Mouse (Mus musculus): ENCODE measurements around the gene Tex19.1. TPM values are rescaled to one million over a fixed set of nuclear protein-coding genes. Genes with fewer than 3 reads are reported as not detected.

Tex19.1 gene
- total and polyA plus RNA-seq, 3 experiments, result not detected

DNA sequence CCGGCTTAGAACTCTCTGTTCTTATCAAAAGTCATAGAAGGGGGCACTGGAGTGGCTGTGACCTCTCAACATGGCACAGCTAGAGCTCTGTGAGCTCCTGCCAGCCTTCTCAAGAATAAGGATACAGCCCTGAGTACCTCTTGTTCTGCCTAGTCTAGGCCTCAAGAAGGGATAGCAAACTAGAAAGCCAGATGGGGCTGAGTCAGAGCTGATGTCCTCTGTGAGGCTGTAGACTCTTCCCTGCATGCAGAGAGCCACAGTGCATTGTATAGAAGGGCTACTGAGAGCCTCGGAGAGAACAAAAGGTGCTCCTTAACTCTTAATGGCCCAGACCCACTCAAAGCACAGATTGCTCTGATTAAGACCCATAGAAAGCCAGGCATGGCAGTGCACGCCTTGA is 28.3 kb downstream of the Tex19.1 start:
- peaks cover 26% of the 10 kb centered on the region for H3K27me3 ChIP-seq (ENCODE audit: insufficient read depth, low read length)
- no peak overlapping the region for H3K4me3 ChIP-seq (ENCODE audit: low read depth, low read length)
- DNase-seq (ENCODE audit: low spot score) (no peak), ATAC-seq (ENCODE audit: extremely low read depth, insufficient number of reproducible peaks, low FRiP score, poor library complexity, severe bottlenecking) (no peak)
- no peaks in the 10 kb centered on the region for H3K4me1 ChIP-seq (ENCODE audit: insufficient read depth, low read depth, low read length)
- TF ChIP-seq GATA1 (IDR thresholded peaks at IDR 0.05; ENCODE audit: borderline replicate concordance, low read length) (no peak), POLR2AphosphoS5 (IDR thresholded peaks at IDR 0.05; ENCODE audit: insufficient replicate concordance, low read depth, low read length) (no peak), CTCF (IDR thresholded peaks at IDR 0.05; ENCODE audit: low read depth, low read length) (no peak), GATA2 (IDR thresholded peaks at IDR 0.05; ENCODE audit: borderline replicate concordance, low read depth, low read length) (no peak), TAL1 (conservative IDR thresholded peaks at IDR 0.05; ENCODE audit: low read depth, low read length) (no peak)
- no peaks in the 10 kb centered on the region for H3K9me3 ChIP-seq (replicated peaks)
- no peaks in the 10 kb centered on the region for H3K36me3 ChIP-seq (replicated peaks)

DNA sequence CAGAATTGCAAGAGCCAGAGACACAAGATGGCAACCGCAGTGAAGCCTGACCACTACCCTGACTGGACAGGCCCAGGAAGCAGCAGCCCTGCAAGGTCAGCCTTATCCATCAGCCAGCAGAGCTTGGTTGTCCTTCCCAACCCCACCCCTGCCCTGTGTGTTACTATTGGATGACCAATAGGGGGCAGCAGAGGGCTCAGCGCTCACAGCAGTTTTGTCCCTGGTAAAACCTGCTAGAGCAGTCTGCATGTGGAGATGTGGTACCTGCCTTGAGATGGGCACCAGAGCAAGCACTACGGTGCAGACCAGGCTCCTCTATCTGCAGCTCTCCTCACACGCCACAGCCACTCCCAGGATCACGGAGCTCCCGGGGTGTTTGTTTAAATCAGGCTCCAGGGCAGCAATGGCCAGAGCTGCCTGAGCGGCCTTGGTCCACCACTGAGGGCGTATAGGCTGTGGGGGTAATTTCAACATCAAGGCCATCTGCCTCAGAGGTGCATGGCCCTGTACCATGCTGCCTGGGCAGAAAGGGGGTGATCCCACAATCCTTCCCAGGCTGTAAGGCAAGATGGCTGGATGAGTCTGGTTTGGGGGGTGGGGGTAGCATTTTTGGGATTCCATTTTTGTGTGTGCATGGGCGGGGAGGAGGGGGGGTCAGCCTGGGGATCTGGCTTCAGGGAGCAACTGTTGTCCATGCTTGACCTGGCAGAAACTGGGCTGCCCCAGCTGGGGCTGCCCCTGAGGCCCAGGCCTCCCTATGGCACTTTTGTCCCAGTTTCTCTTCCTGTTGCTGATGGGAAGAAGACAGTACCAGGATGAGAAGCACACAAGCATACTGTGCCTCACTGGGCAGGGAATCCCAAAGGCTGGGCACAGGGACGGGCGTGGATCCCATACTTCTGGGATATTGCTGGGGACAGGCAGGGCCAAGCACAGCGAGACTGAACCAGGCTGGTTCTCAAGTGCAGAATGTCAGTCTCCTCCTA is 30.6 kb downstream of the Tex19.1 start:
- 0 out of 2 replicates have a peak, but pooled peaks have one; percentile 22 for ATAC-seq (ENCODE audit: extremely low read depth, insufficient number of reproducible peaks, low FRiP score, poor library complexity, severe bottlenecking)
- DNase-seq (ENCODE audit: low spot score), result peak; percentile 31
- Histone ChIP-seq H3K36me3 (replicated peaks) (peaks cover 7% of the 10 kb centered on the region), H3K9me3 (replicated peaks) (no peaks in the 10 kb centered on the region), H3K27me3 (ENCODE audit: insufficient read depth, low read length) (peaks cover 18% of the 10 kb centered on the region), H3K4me1 (ENCODE audit: insufficient read depth, low read depth, low read length) (no peaks in the 10 kb centered on the region), H3K4me3 (ENCODE audit: low read depth, low read length) (no peak overlapping the region)
- TF ChIP-seq GATA1 (IDR thresholded peaks at IDR 0.05; ENCODE audit: borderline replicate concordance, low read length) (no peak), GATA2 (IDR thresholded peaks at IDR 0.05; ENCODE audit: borderline replicate concordance, low read depth, low read length) (no peak), CTCF (IDR thresholded peaks at IDR 0.05; ENCODE audit: low read depth, low read length) (peak; percentile 94), TAL1 (conservative IDR thresholded peaks at IDR 0.05; ENCODE audit: low read depth, low read length) (no peak), POLR2AphosphoS5 (IDR thresholded peaks at IDR 0.05; ENCODE audit: insufficient replicate concordance, low read depth, low read length) (no peak)

DNA sequence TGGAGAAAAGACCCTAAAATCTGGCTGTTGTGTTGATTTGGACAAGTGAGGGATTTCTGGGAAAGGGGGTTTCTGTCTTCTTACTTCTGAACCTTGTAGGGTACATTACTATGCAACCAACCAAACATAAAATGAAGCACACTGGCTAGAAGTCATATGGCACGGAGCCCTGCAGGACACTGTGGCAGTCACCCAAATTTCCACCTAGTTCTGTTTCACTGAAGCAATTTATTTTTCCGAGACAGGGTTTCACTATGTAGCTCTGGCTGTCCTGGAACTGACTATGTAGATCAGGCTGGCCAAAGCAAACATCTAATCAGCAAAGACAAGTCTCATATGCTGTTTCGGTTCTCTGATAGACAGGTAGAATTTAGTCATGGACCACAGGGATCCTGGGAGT is 43.7 kb downstream of the Tex19.1 start:
- ATAC-seq (ENCODE audit: extremely low read depth, insufficient number of reproducible peaks, low FRiP score, poor library complexity, severe bottlenecking) (no peak), DNase-seq (ENCODE audit: low spot score) (no peak)
- Histone ChIP-seq H3K4me3 (ENCODE audit: low read depth, low read length) (no peak overlapping the region), H3K9me3 (replicated peaks) (no peaks in the 10 kb centered on the region), H3K4me1 (ENCODE audit: insufficient read depth, low read depth, low read length) (no peaks in the 10 kb centered on the region), H3K36me3 (replicated peaks) (peaks cover 2% of the 10 kb centered on the region), H3K27me3 (ENCODE audit: insufficient read depth, low read length) (no peaks in the 10 kb centered on the region; the same call in 1 of the 2 replicates)
- TF ChIP-seq CTCF (IDR thresholded peaks at IDR 0.05; ENCODE audit: low read depth, low read length), result no peak
- TF ChIP-seq GATA1 (IDR thresholded peaks at IDR 0.05; ENCODE audit: borderline replicate concordance, low read length), result no peak
- no peak for TF ChIP-seq GATA2 (IDR thresholded peaks at IDR 0.05; ENCODE audit: borderline replicate concordance, low read depth, low read length)
- TF ChIP-seq POLR2AphosphoS5 (IDR thresholded peaks at IDR 0.05; ENCODE audit: insufficient replicate concordance, low read depth, low read length), result no peak
- no peak for TF ChIP-seq TAL1 (conservative IDR thresholded peaks at IDR 0.05; ENCODE audit: low read depth, low read length)

DNA sequence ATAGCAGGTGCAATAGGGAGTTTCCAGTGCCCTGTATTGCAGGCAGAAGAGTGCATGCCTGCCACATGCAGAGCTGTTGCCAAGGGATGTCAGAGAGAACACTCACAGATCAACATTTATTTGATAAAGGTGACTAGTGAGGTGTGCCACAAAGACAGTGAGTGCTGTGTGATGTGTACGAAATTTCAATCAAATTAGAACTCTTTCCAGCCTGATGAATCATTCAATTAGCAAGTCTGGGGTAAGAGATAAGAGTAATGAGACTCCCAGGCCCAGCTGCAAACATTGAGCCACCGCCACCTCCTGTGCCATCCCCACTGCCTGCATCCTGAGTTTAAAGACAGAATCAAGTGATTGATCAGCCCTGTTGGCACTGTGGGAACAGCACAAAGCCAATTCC is 46.8 kb downstream of the Tex19.1 start:
- DNase-seq (ENCODE audit: low spot score), result no peak
- Histone ChIP-seq H3K4me3 (ENCODE audit: low read depth, low read length) (no peak overlapping the region), H3K36me3 (replicated peaks) (peaks cover 9% of the 10 kb centered on the region), H3K9me3 (replicated peaks) (no peaks in the 10 kb centered on the region), H3K27me3 (ENCODE audit: insufficient read depth, low read length) (no peaks in the 10 kb centered on the region; the same call in 1 of the 2 replicates), H3K4me1 (ENCODE audit: insufficient read depth, low read depth, low read length) (no peaks in the 10 kb centered on the region)
- no peak for TF ChIP-seq GATA1 (IDR thresholded peaks at IDR 0.05; ENCODE audit: borderline replicate concordance, low read length)
- TF ChIP-seq TAL1 (conservative IDR thresholded peaks at IDR 0.05; ENCODE audit: low read depth, low read length), result no peak
- TF ChIP-seq GATA2 (IDR thresholded peaks at IDR 0.05; ENCODE audit: borderline replicate concordance, low read depth, low read length), result no peak
- no peak for TF ChIP-seq POLR2AphosphoS5 (IDR thresholded peaks at IDR 0.05; ENCODE audit: insufficient replicate concordance, low read depth, low read length)
- no peak for TF ChIP-seq CTCF (IDR thresholded peaks at IDR 0.05; ENCODE audit: low read depth, low read length)
- ATAC-seq (ENCODE audit: extremely low read depth, insufficient number of reproducible peaks, low FRiP score, poor library complexity, severe bottlenecking), result no peak

DNA sequence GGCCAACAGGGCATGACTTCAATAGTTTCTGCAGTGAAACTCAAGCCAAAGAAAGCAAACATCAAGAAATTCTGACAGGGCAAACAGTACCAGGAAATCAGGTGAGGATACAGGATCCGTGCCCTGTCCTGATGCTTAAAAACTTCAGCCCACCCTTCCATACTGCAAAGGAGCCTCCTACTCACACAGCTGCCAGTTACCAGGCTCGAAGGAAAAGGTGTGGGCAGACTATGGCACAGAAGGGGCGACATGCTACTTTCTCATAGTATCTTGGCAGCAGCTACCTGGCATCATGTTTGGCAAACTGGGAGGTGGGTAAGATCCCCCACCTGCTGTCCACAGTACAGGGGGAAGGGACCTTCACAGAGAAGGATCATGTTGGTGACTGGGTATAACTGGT is 47.5 kb downstream of the Tex19.1 start:
- no peak overlapping the region for H3K4me3 ChIP-seq (ENCODE audit: low read depth, low read length)
- no peaks in the 10 kb centered on the region; the same call in 1 of the 2 replicates for H3K27me3 ChIP-seq (ENCODE audit: insufficient read depth, low read length)
- H3K9me3 ChIP-seq (replicated peaks), result no peaks in the 10 kb centered on the region
- ATAC-seq (ENCODE audit: extremely low read depth, insufficient number of reproducible peaks, low FRiP score, poor library complexity, severe bottlenecking) (no peak), DNase-seq (ENCODE audit: low spot score) (no peak)
- H3K36me3 ChIP-seq (replicated peaks), result peaks cover 9% of the 10 kb centered on the region
- no peak for TF ChIP-seq GATA2 (IDR thresholded peaks at IDR 0.05; ENCODE audit: borderline replicate concordance, low read depth, low read length)
- TF ChIP-seq POLR2AphosphoS5 (IDR thresholded peaks at IDR 0.05; ENCODE audit: insufficient replicate concordance, low read depth, low read length), result no peak
- no peak for TF ChIP-seq GATA1 (IDR thresholded peaks at IDR 0.05; ENCODE audit: borderline replicate concordance, low read length)
- no peak for TF ChIP-seq CTCF (IDR thresholded peaks at IDR 0.05; ENCODE audit: low read depth, low read length)
- no peak for TF ChIP-seq TAL1 (conservative IDR thresholded peaks at IDR 0.05; ENCODE audit: low read depth, low read length)
- no peaks in the 10 kb centered on the region for H3K4me1 ChIP-seq (ENCODE audit: insufficient read depth, low read depth, low read length)

Other genes with a start within 250 kb of the Tex19.1 start
- gene Ccdc57, start 213.3 kb upstream of the Tex19.1 start, total RNA-seq (2014; fragmentation: Nextera tagmentation), result 4.2 and 7.0 TPM in 2 replicates
- 2.5 and 2.6 TPM in 2 replicates for gene Ccdc57, start 213.3 kb upstream of the Tex19.1 start, total RNA-seq (2017)
- gene Ccdc57, start 213.3 kb upstream of the Tex19.1 start, polyA plus RNA-seq (2012), result 2.6 and 2.8 TPM in 2 replicates
- 4.3 TPM in 1 of 2 replicates, not detected in the other for gene Slc16a3, start 197.7 kb upstream of the Tex19.1 start, total RNA-seq (2014; fragmentation: Nextera tagmentation)
- 10.0 and 15.5 TPM in 2 replicates for gene Slc16a3, start 197.7 kb upstream of the Tex19.1 start, total RNA-seq (2017)
- 13.1 and 17.4 TPM in 2 replicates for gene Slc16a3, start 197.7 kb upstream of the Tex19.1 start, polyA plus RNA-seq (2012)
- 116 and 146 TPM in 2 replicates for gene Csnk1d, start 154.8 kb upstream of the Tex19.1 start, total RNA-seq (2014; fragmentation: Nextera tagmentation)
- gene Csnk1d, start 154.8 kb upstream of the Tex19.1 start, total RNA-seq (2017), result 61.2 and 73.6 TPM in 2 replicates
- gene Csnk1d, start 154.8 kb upstream of the Tex19.1 start, polyA plus RNA-seq (2012), result 195 and 227 TPM in 2 replicates
- gene Cd7, start 106.7 kb upstream of the Tex19.1 start, total RNA-seq (2014; fragmentation: Nextera tagmentation), result not detected in 2 replicates
- not detected in 2 replicates for gene Cd7, start 106.7 kb upstream of the Tex19.1 start, total RNA-seq (2017)
- not detected in 2 replicates for gene Cd7, start 106.7 kb upstream of the Tex19.1 start, polyA plus RNA-seq (2012)
- not detected in 2 replicates for gene Sectm1b, start 82.6 kb upstream of the Tex19.1 start, total RNA-seq (2014; fragmentation: Nextera tagmentation)
- gene Sectm1b, start 82.6 kb upstream of the Tex19.1 start, total RNA-seq (2017), result 0.16 and 0.23 TPM in 2 replicates
- gene Sectm1b, start 82.6 kb upstream of the Tex19.1 start, polyA plus RNA-seq (2012), result not detected in 2 replicates
- gene Sectm1a, start 64.9 kb upstream of the Tex19.1 start, total RNA-seq (2014; fragmentation: Nextera tagmentation), result not detected in 2 replicates
- gene Sectm1a, start 64.9 kb upstream of the Tex19.1 start, total RNA-seq (2017), result 0.38 TPM in 1 of 2 replicates, not detected in the other
- gene Sectm1a, start 64.9 kb upstream of the Tex19.1 start, polyA plus RNA-seq (2012), result not detected in 2 replicates
- gene Tex19.2, start 27.5 kb upstream of the Tex19.1 start, total RNA-seq (2014; fragmentation: Nextera tagmentation), result 6.8 and 7.4 TPM in 2 replicates
- 8.0 and 10.8 TPM in 2 replicates for gene Tex19.2, start 27.5 kb upstream of the Tex19.1 start, total RNA-seq (2017)
- 13.2 and 17.1 TPM in 2 replicates for gene Tex19.2, start 27.5 kb upstream of the Tex19.1 start, polyA plus RNA-seq (2012)
- gene Uts2r, start 14.1 kb downstream of the Tex19.1 start, total RNA-seq (2014; fragmentation: Nextera tagmentation), result not detected in 2 replicates
- gene Uts2r, start 14.1 kb downstream of the Tex19.1 start, total RNA-seq (2017), result 0.05 TPM in 1 of 2 replicates, not detected in the other
- gene Uts2r, start 14.1 kb downstream of the Tex19.1 start, polyA plus RNA-seq (2012), result not detected in 2 replicates
- 3.8 and 7.2 TPM in 2 replicates for gene Hexdc, start 58.3 kb downstream of the Tex19.1 start, total RNA-seq (2014; fragmentation: Nextera tagmentation)
- gene Hexdc, start 58.3 kb downstream of the Tex19.1 start, total RNA-seq (2017), result 7.3 and 8.6 TPM in 2 replicates
- gene Hexdc, start 58.3 kb downstream of the Tex19.1 start, polyA plus RNA-seq (2012), result 3.6 and 4.9 TPM in 2 replicates
- 6.4 and 7.7 TPM in 2 replicates for gene Ogfod3, start 58.6 kb downstream of the Tex19.1 start, total RNA-seq (2014; fragmentation: Nextera tagmentation)
- 4.2 and 4.5 TPM in 2 replicates for gene Ogfod3, start 58.6 kb downstream of the Tex19.1 start, total RNA-seq (2017)
- 5.5 and 6.7 TPM in 2 replicates for gene Ogfod3, start 58.6 kb downstream of the Tex19.1 start, polyA plus RNA-seq (2012)
- 13.3 and 23.2 TPM in 2 replicates for gene Cybc1, start 83.2 kb downstream of the Tex19.1 start, total RNA-seq (2014; fragmentation: Nextera tagmentation)
- 38.5 and 41.5 TPM in 2 replicates for gene Cybc1, start 83.2 kb downstream of the Tex19.1 start, total RNA-seq (2017)
- gene Cybc1, start 83.2 kb downstream of the Tex19.1 start, polyA plus RNA-seq (2012), result 13.3 and 19.6 TPM in 2 replicates
- gene Narf, start 91.1 kb downstream of the Tex19.1 start, total RNA-seq (2014; fragmentation: Nextera tagmentation), result 57.4 and 72.5 TPM in 2 replicates
- gene Narf, start 91.1 kb downstream of the Tex19.1 start, total RNA-seq (2017), result 60.7 and 61.2 TPM in 2 replicates
- gene Narf, start 91.1 kb downstream of the Tex19.1 start, polyA plus RNA-seq (2012), result 3.3 and 5.5 TPM in 2 replicates
- gene Foxk2, start 113.8 kb downstream of the Tex19.1 start, total RNA-seq (2014; fragmentation: Nextera tagmentation), result 45.8 and 46.4 TPM in 2 replicates
- gene Foxk2, start 113.8 kb downstream of the Tex19.1 start, total RNA-seq (2017), result 25.3 and 28.6 TPM in 2 replicates
- gene Foxk2, start 113.8 kb downstream of the Tex19.1 start, polyA plus RNA-seq (2012), result 37.8 and 40.1 TPM in 2 replicates
- gene Wdr45b, start 208.3 kb downstream of the Tex19.1 start, total RNA-seq (2014; fragmentation: Nextera tagmentation), result 46.7 and 67.2 TPM in 2 replicates
- gene Wdr45b, start 208.3 kb downstream of the Tex19.1 start, total RNA-seq (2017), result 36.9 and 42.0 TPM in 2 replicates
- gene Wdr45b, start 208.3 kb downstream of the Tex19.1 start, polyA plus RNA-seq (2012), result 12.9 and 19.7 TPM in 2 replicates
- not detected in 2 replicates for gene Rab40b, start 242.1 kb downstream of the Tex19.1 start, total RNA-seq (2014; fragmentation: Nextera tagmentation)
- gene Rab40b, start 242.1 kb downstream of the Tex19.1 start, total RNA-seq (2017), result 0.46 TPM in 1 of 2 replicates, not detected in the other
- not detected in 2 replicates for gene Rab40b, start 242.1 kb downstream of the Tex19.1 start, polyA plus RNA-seq (2012)

All from G1E (cell line).